Comparison of ENCODE assay signal across 8 mouse cellular contexts in the genomic region with DNA sequence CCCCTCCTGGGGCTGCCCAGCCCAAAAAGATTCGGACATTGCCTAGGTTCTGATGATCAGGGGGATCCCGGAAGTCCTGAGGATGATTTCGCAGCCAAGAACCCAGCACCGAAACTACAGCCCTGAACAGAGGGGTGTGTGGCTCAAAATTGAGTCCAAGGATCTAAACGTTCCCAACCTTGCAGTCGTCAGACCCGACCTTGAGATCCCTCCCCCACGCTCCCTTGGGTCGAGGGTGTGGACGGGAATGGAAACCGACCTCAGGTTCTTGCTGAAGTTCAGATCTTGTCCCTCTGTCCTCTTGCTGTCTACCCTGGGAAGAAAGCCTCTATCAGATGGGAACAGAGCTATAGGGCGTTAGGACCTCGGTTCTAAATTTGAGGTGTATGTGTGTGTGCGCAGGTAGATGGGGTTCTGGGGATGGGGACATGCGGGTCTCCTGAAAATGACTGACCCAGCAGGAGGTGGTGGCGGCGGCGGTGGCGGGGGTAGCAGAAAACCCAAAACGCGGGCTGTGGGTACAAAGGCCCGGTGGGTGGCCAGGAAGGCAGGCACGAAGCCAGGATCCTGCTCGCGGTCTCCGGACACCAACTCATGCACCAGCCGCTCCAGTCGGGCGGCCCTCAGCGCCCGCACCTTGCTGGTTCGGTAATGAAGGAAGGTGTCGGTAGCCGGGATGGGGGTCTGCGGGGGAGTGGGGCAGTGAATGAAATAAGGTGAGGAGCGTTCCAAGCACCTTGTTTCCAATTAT. TPM values are rescaled to one million over a fixed set of nuclear protein-coding genes. Genes with fewer than 3 reads are reported as not detected.
DNase-seq lines count a peak whose midpoint lies in the region; ATAC-seq lines count a peak whose summit lies in the region.

No protein-coding gene starts in this region.

- no peak overlapping the region for H3K4me2 ChIP-seq in hindbrain, embryonic 11.5 days (replicated peaks; ENCODE audit: low read depth, low read length)

- peak overlapping the region; percentile 90 for H3K4me3 ChIP-seq in brown adipose tissue, adult 24 weeks (ENCODE audit: insufficient read depth, low read depth, low read length)
- H3K4me3 ChIP-seq in hindbrain, embryonic 11.5 days (ENCODE audit: low read depth, low read length): peak overlapping the region; percentile 27
- peak overlapping the region; percentile 60 for H3K4me3 ChIP-seq in midbrain, embryonic 10.5 days

- 9% methylated on average over 33 of the region's 36 CpGs for WGBS in hindbrain, embryonic 11.5 days
- WGBS in midbrain, embryonic 10.5 days: 8% methylated on average over 36 of the region's 36 CpGs

- no peak overlapping the region for H3K27ac ChIP-seq in brown adipose tissue, adult 24 weeks (replicated peaks; ENCODE audit: low read depth, low read length)
- H3K27ac ChIP-seq in hindbrain, embryonic 11.5 days (ENCODE audit: low read depth, low read length): no peak overlapping the region
- H3K27ac ChIP-seq in midbrain, embryonic 10.5 days (replicated peaks): no peak overlapping the region

- no peaks in the 10 kb centered on the region for H3K9me3 ChIP-seq in hindbrain, embryonic 11.5 days (ENCODE audit: control insufficient read depth, low read length)
- H3K9me3 ChIP-seq in midbrain, embryonic 10.5 days (replicated peaks): no peaks in the 10 kb centered on the region

- peaks cover 60% of the 10 kb centered on the region for H3K27me3 ChIP-seq in hindbrain, embryonic 11.5 days (ENCODE audit: control insufficient read depth, insufficient read depth, low read length)
- H3K27me3 ChIP-seq in midbrain, embryonic 10.5 days (ENCODE audit: low read depth, poor library complexity, severe bottlenecking): peaks cover 91% of the 10 kb centered on the region

- no peaks in the 10 kb centered on the region for H3K36me3 ChIP-seq in hindbrain, embryonic 11.5 days (ENCODE audit: control insufficient read depth, insufficient read depth, low read length)
- no peaks in the 10 kb centered on the region for H3K36me3 ChIP-seq in midbrain, embryonic 10.5 days

- ATAC-seq in hindbrain, embryonic 11.5 days (ENCODE audit: low FRiP score): no peak

- peak; percentile 68 to 82 for DNase-seq in adrenal gland, adult (ENCODE audit: inconsistent age in 2 of 2, low spot score in 1 of 2)
- DNase-seq in adrenal gland, postnatal 4 days (ENCODE audit: low spot score in 2 of 2): no peak
- DNase-seq in hindbrain, embryonic 11.5 days (ENCODE audit: low spot score): peak; percentile 23
- DNase-seq in midbrain, embryonic 10.5 days (ENCODE audit: low spot score): no peak
- no peak for DNase-seq in MN1 (ENCODE audit: low spot score)
- no peak for DNase-seq in spleen, postnatal 10 days (ENCODE audit: low spot score in 2 of 2)
- DNase-seq in spleen, adult 12 weeks (ENCODE audit: low spot score): no peak

- peaks cover 6% of the 10 kb centered on the region; the same call in 1 of the 2 replicates for H3K4me1 ChIP-seq in brown adipose tissue, adult 24 weeks (ENCODE audit: control insufficient read depth, insufficient read depth, insufficient read length, low read length)
- peaks cover 4% of the 10 kb centered on the region; the same call in 1 of the 2 replicates for H3K4me1 ChIP-seq in hindbrain, embryonic 11.5 days (replicated peaks; ENCODE audit: control insufficient read depth, insufficient read depth, low read length)
- peaks cover 44% of the 10 kb centered on the region for H3K4me1 ChIP-seq in midbrain, embryonic 10.5 days

- no peak overlapping the region for H3K9ac ChIP-seq in hindbrain, embryonic 11.5 days (ENCODE audit: low read depth, low read length)

RNA-seq across cellular contexts. Expression of gene Rgl3, which starts 1.5 kb away (rescaled TPM):
- total RNA-seq in adrenal gland, postnatal 4 days (2021): 10 to 100 TPM; 26.1 to 36.2 TPM
- 9.2 and 10.4 TPM in 2 replicates for polyA plus RNA-seq in brown adipose tissue, adult 24 weeks (2012; ENCODE audit: insufficient read depth, insufficient read length, missing spikeins)
- polyA plus RNA-seq in hindbrain, embryonic 11.5 days (2014; fragmentation: Nextera tagmentation; extraction: Ambion mirVana): 2.0 and 2.1 TPM in 2 replicates
- 3.0 and 3.7 TPM in 2 replicates for polyA plus RNA-seq in midbrain, embryonic 10.5 days (2016; fragmentation: Nextera tagmentation; extraction: Ambion mirVana)

RNA-seq across cellular contexts. Expression of gene Ccdc151, which starts 14.7 kb away (rescaled TPM):
- 1 to 10 TPM; 1.4 to 2.0 TPM for total RNA-seq in adrenal gland, postnatal 4 days (2021)
- not detected in 2 replicates for polyA plus RNA-seq in brown adipose tissue, adult 24 weeks (2012; ENCODE audit: insufficient read depth, insufficient read length, missing spikeins)
- 5.5 and 5.7 TPM in 2 replicates for polyA plus RNA-seq in hindbrain, embryonic 11.5 days (2014; fragmentation: Nextera tagmentation; extraction: Ambion mirVana)
- polyA plus RNA-seq in midbrain, embryonic 10.5 days (2016; fragmentation: Nextera tagmentation; extraction: Ambion mirVana): 5.7 and 6.3 TPM in 2 replicates

RNA-seq across cellular contexts. Expression of gene Prkcsh, which starts 14.8 kb away (rescaled TPM):
- 100 to 1,000 TPM; 148 to 155 TPM for total RNA-seq in adrenal gland, postnatal 4 days (2021)
- 33.1 and 40.1 TPM in 2 replicates for polyA plus RNA-seq in brown adipose tissue, adult 24 weeks (2012; ENCODE audit: insufficient read depth, insufficient read length, missing spikeins)
- polyA plus RNA-seq in hindbrain, embryonic 11.5 days (2014; fragmentation: Nextera tagmentation; extraction: Ambion mirVana): 84.6 TPM in 2 replicates
- polyA plus RNA-seq in midbrain, embryonic 10.5 days (2016; fragmentation: Nextera tagmentation; extraction: Ambion mirVana): 108 and 112 TPM in 2 replicates

RNA-seq across cellular contexts. Expression of gene Epor, which starts 24.5 kb away (rescaled TPM):
- 10 to 100 TPM in 1 of 2 experiments, 1 to 10 TPM in 1; 7.7 to 10.2 TPM for total RNA-seq in adrenal gland, postnatal 4 days (2021)
- polyA plus RNA-seq in brown adipose tissue, adult 24 weeks (2012; ENCODE audit: insufficient read depth, insufficient read length, missing spikeins): 1.3 and 1.7 TPM in 2 replicates
- 4.2 and 5.2 TPM in 2 replicates for polyA plus RNA-seq in hindbrain, embryonic 11.5 days (2014; fragmentation: Nextera tagmentation; extraction: Ambion mirVana)
- polyA plus RNA-seq in midbrain, embryonic 10.5 days (2016; fragmentation: Nextera tagmentation; extraction: Ambion mirVana): 8.9 and 10.2 TPM in 2 replicates

RNA-seq across cellular contexts. Expression of gene Swsap1, which starts 32.2 kb away (rescaled TPM):
- 10 to 100 TPM; 15.9 to 16.1 TPM for total RNA-seq in adrenal gland, postnatal 4 days (2021)
- 11.6 and 15.4 TPM in 2 replicates for polyA plus RNA-seq in brown adipose tissue, adult 24 weeks (2012; ENCODE audit: insufficient read depth, insufficient read length, missing spikeins)
- polyA plus RNA-seq in hindbrain, embryonic 11.5 days (2014; fragmentation: Nextera tagmentation; extraction: Ambion mirVana): 14.6 and 20.4 TPM in 2 replicates
- 8.1 and 8.6 TPM in 2 replicates for polyA plus RNA-seq in midbrain, embryonic 10.5 days (2016; fragmentation: Nextera tagmentation; extraction: Ambion mirVana)

Comparison
In these comparisons a context has a peak if more than half of its experiments do, and no peak if none do; other contexts are left out.
1. DNase-seq: peak in adrenal gland, adult (2 of 2) and hindbrain, embryonic 11.5 days (single experiment); none in adrenal gland, postnatal 4 days (0 of 2), midbrain, embryonic 10.5 days (single experiment), MN1 (single experiment), spleen, postnatal 10 days (0 of 2) and spleen, adult 12 weeks (single experiment).
2. H3K4me3 ChIP-seq: peak in every context shown above with its lines; median percentile 90 in brown adipose tissue, adult 24 weeks; 60 in midbrain, embryonic 10.5 days; 27 in hindbrain, embryonic 11.5 days.